Mouse (Mus musculus) adrenal gland (tissue): Measurements from ENCODE around the gene Psma7.

Source experiments
- intact Hi-C: fragments of 180-260 bp; cut with DNase I; formaldehyde crosslinking; loops from one replicate; pipeline ENCODE4 v1.15.1; 2025

Psma7 gene

GRCm38 (mm10) chr2:180005656-180006351, 36.4 kb downstream of the Psma7 start:
- intact Hi-C loops, result no loop called here

- intact Hi-C loops, result no loop called here
These were observed 40.6 kb downstream of the Psma7 start for GRCm38 (mm10) chr2:180001635-180002034.

- intact Hi-C loops, result no loop called here
These were observed 43.8 kb downstream of the Psma7 start for GRCm38 (mm10) chr2:179998431-179998830.

GRCm38 (mm10) chr2:179993071-179993470, 49.2 kb downstream of the Psma7 start:
- intact Hi-C loops, result no loop called here

GRCm38 (mm10) chr2:179989098-179989497, 53.1 kb downstream of the Psma7 start:
- intact Hi-C loops, result no loop called here

GRCm38 (mm10) chr2:179986437-179987022, 55.7 kb downstream of the Psma7 start:
- intact Hi-C loops, result no loop called here
